8 mouse cellular contexts compared by ENCODE assay signal in genomic region chr8:87943651-87944091, GRCm38 (mm10). TPM values are rescaled to one million over a fixed set of nuclear protein-coding genes. Genes with fewer than 3 reads are reported as not detected.
DNase-seq lines count a peak whose midpoint lies in the region; ATAC-seq lines count a peak whose summit lies in the region.

No protein-coding gene starts in this region.

- no peaks in the 10 kb centered on the region for H3K27me3 ChIP-seq in lung, embryonic 16.5 days (ENCODE audit: control insufficient read depth, insufficient read depth, low read depth, low read length)
- H3K27me3 ChIP-seq in midbrain, embryonic 11.5 days (ENCODE audit: control insufficient read depth, insufficient read depth, low read length): no peaks in the 10 kb centered on the region

- 4% methylated on average over 41 of the region's 42 CpGs for WGBS in lung, embryonic 16.5 days
- 3% methylated on average over 41 of the region's 42 CpGs for whole genome bisulfite sequencing in midbrain, embryonic 11.5 days

- no peaks in the 10 kb centered on the region for H3K9me3 ChIP-seq in lung, embryonic 16.5 days (ENCODE audit: control insufficient read depth, low read length)
- no peaks in the 10 kb centered on the region for H3K9me3 ChIP-seq in midbrain, embryonic 11.5 days (ENCODE audit: control insufficient read depth, low read length)

- 0 out of 2 replicates have a peak, but pooled peaks have one; percentile 16 for ATAC-seq in lung, embryonic 16.5 days (ENCODE audit: low read depth)
- peak; percentile 54 for ATAC-seq in midbrain, embryonic 11.5 days (ENCODE audit: low FRiP score)

- peak; percentile 69 to 80 for DNase-seq in adrenal gland, adult (ENCODE audit: inconsistent age in 2 of 2, low spot score in 1 of 2)
- DNase-seq in adrenal gland, postnatal 4 days (ENCODE audit: low spot score in 2 of 2): no peak
- no peak for DNase-seq in lung, postnatal 14 days
- DNase-seq in heart, postnatal 4 days: peak; percentile 27
- peak; percentile 91 for DNase-seq in midbrain, embryonic 11.5 days (ENCODE audit: low spot score, missing footprints)
- no peak for DNase-seq in T-cell, adult 2 months (ENCODE audit: low spot score)
- no peak for DNase-seq in frontal cortex, postnatal 10 days (ENCODE audit: low spot score in 2 of 2)

- H3K27ac ChIP-seq in lung, embryonic 16.5 days (ENCODE audit: low read length): no peak overlapping the region
- H3K27ac ChIP-seq in midbrain, embryonic 11.5 days (ENCODE audit: low read depth, low read length): no peak overlapping the region

- H3K9ac ChIP-seq in lung, embryonic 16.5 days (ENCODE audit: low read length): peak overlapping the region; percentile 76
- H3K9ac ChIP-seq in midbrain, embryonic 11.5 days (ENCODE audit: low read length): peak overlapping the region; percentile 66

- peaks cover 23% of the 10 kb centered on the region for H3K4me1 ChIP-seq in lung, embryonic 16.5 days (replicated peaks; ENCODE audit: control insufficient read depth, insufficient read depth, low read length)
- H3K4me1 ChIP-seq in midbrain, embryonic 11.5 days (ENCODE audit: control insufficient read depth, insufficient read depth, low read length): peaks cover 58% of the 10 kb centered on the region

- peak overlapping the region; percentile 94 for H3K4me2 ChIP-seq in lung, embryonic 16.5 days (ENCODE audit: low read depth, low read length)
- H3K4me2 ChIP-seq in midbrain, embryonic 11.5 days: peak overlapping the region; percentile 52

- H3K4me3 ChIP-seq in lung, embryonic 16.5 days (ENCODE audit: low read length): peak overlapping the region; percentile 56
- peak overlapping the region; percentile 30 for H3K4me3 ChIP-seq in midbrain, embryonic 11.5 days (ENCODE audit: low read depth, low read length)

- H3K36me3 ChIP-seq in lung, embryonic 16.5 days (ENCODE audit: control insufficient read depth, insufficient read depth, low read length): no peaks in the 10 kb centered on the region
- 0 out of 2 replicates have a peak, but pooled peaks cover 2% of the 10 kb centered on the region for H3K36me3 ChIP-seq in midbrain, embryonic 11.5 days (ENCODE audit: control insufficient read depth, insufficient read depth, low read length)

RNA-seq across cellular contexts. Expression of gene Zfp423, which starts 15.7 kb away (rescaled TPM):
- total RNA-seq in adrenal gland, postnatal 4 days (2021): 10 to 100 TPM; 39.4 to 41.8 TPM
- 5.8 and 7.5 TPM in 2 replicates for polyA plus RNA-seq in lung, embryonic 16.5 days (2015; fragmentation: Nextera tagmentation; extraction: Ambion mirVana)
- total RNA-seq in heart, postnatal 4 days (2021): 10 to 100 TPM; 12.9 to 16.2 TPM
- 40.3 and 43.4 TPM in 2 replicates for polyA plus RNA-seq in midbrain, embryonic 11.5 days (2014; fragmentation: Nextera tagmentation; extraction: Ambion mirVana)

Comparison
In these comparisons a context has a peak if more than half of its experiments do, and no peak if none do; other contexts are left out.
1. DNase-seq: peak in adrenal gland, adult (2 of 2), heart, postnatal 4 days (single experiment) and midbrain, embryonic 11.5 days (single experiment); none in adrenal gland, postnatal 4 days (0 of 2), lung, postnatal 14 days (single experiment), T-cell, adult 2 months (single experiment) and frontal cortex, postnatal 10 days (0 of 2).